Mouse (Mus musculus) midbrain, postnatal 0 days (tissue): ENCODE results near the gene Fbxl3. TPM values are rescaled to one million over a fixed set of nuclear protein-coding genes. Genes with fewer than 3 reads are reported as not detected.
A peak's percentile ranks its signal among the peaks of the same experiment; 100 is the strongest.

Experiments
- ATAC-seq: fragments of 200-750 bp; cut with Nextera tagmentation; 2 replicates; pipeline ENCODE4 v1.8.0; 2017; ENCODE audit warnings: moderate number of reproducible peaks, mild to moderate bottlenecking, moderate TSS enrichment, moderate library complexity; ENCODE audit not compliant: low FRiP score
- DNase-seq: peaks from one replicate; pipeline ENCODE4 v3.0.0-alpha.2; 2015; ENCODE audit warnings: low spot score
- H3K27ac ChIP-seq: fragments of 300-500 bp; sonication (generic); 2 replicates; pipeline ENCODE4 v1.5.1; 2014; ENCODE audit warnings: low read depth, mild to moderate bottlenecking, low read length, mixed read lengths
- H3K27me3 ChIP-seq: fragments of 300-500 bp; sonication (generic); 2 replicates; pipeline ENCODE4 v1.6.1; 2014; ENCODE audit warnings: low read length, control low read depth, mixed read lengths; ENCODE audit not compliant: insufficient read depth
- H3K36me3 ChIP-seq: fragments of 300-500 bp; sonication (generic); 2 replicates; pipeline ENCODE4 v1.6.1; 2014; ENCODE audit warnings: low read length, control low read depth, mixed read lengths; ENCODE audit not compliant: insufficient read depth
- H3K4me1 ChIP-seq: fragments of 300-500 bp; sonication (generic); 2 replicates; pipeline ENCODE4 v1.6.1; 2014; ENCODE audit warnings: mild to moderate bottlenecking, control low read depth, antibody characterized with exemption, low read length, mixed read lengths; ENCODE audit not compliant: insufficient read depth
- H3K4me2 ChIP-seq: fragments of 300-500 bp; sonication (generic); 2 replicates; pipeline ENCODE4 v1.6.1; 2014; ENCODE audit warnings: low read depth, mild to moderate bottlenecking, low read length, mixed read lengths; ENCODE audit not compliant: poor library complexity, severe bottlenecking
- H3K4me3 ChIP-seq: fragments of 300-500 bp; sonication (generic); 2 replicates; pipeline ENCODE4 v1.5.1; 2014; ENCODE audit warnings: low read depth, mild to moderate bottlenecking, low read length, moderate library complexity
- H3K9ac ChIP-seq: fragments of 300-500 bp; sonication (generic); replicated peaks from 2 replicates; pipeline ENCODE4 v1.6.1; 2014; ENCODE audit warnings: mild to moderate bottlenecking, low read length, moderate library complexity, mixed read lengths; ENCODE audit not compliant: poor library complexity, severe bottlenecking
- H3K9me3 ChIP-seq: fragments of 300-500 bp; sonication (generic); 2 replicates; pipeline ENCODE4 v1.6.1; 2016; ENCODE audit warnings: low read length, control low read depth
- CTCF ChIP-seq: IDR thresholded peaks from 2 replicates; pipeline ENCODE4 v1.5.1; 2016; ENCODE audit warnings: antibody characterized with exemption, mild to moderate bottlenecking
- WGBS: fragments of 180-500 bp; shearing (Covaris S2); extraction: QIAGEN DNeasy Blood & Tissue Kit; methylation state at CpG from one replicate; pipeline ENCODE4 v1.1.7; 2014; 5-methylcytosine and 5-hydroxymethylcytosine counted together
- polyA plus RNA-seq: library from polyadenylated mRNA; unstranded; fragments of >200 nt; fragmentation: Nextera tagmentation; extraction: Ambion mirVana; gene quantifications from 2 replicates; pipeline ENCODE4 v1.2.1, GENCODE M21; 2015
- total RNA-seq: library from RNA; depleted of rRNA; stranded (reverse); fragments of >200 nt; gene quantifications from 2 replicates; pipeline ENCODE4 v1.2.3, GENCODE M21; 2014; rRNA removed

The Fbxl3 gene
- total RNA-seq (64.5 and 67.9 TPM in 2 replicates), polyA plus RNA-seq (20.2 and 22.5 TPM in 2 replicates)

GRCm38 (mm10) chr14:103099238-103099933 is at the start of gene Fbxl3:
Gene Fbxl3, minus strand, starts transcription at chr14:103099566.
- DNase-seq: peak; percentile 90
- TF ChIP-seq CTCF: no peak
- Histone ChIP-seq H3K36me3 (no peaks in the 10 kb centered on the region), H3K4me3 (peak within 1 kb of the TSS; percentile 95), H3K4me1 (peaks cover 14% of the 10 kb centered on the region), H3K4me2 (peak within 1 kb of the TSS; percentile 71), H3K9ac (peak within 1 kb of the TSS; percentile 96), H3K27ac (peak within 1 kb of the TSS; percentile 95), H3K9me3 (no peaks in the 10 kb centered on the region), H3K27me3 (no peaks in the 10 kb centered on the region)
- under 1% methylated on average over 67 of the region's 88 CpGs for WGBS
- peak; percentile 86 for ATAC-seq

DNA sequence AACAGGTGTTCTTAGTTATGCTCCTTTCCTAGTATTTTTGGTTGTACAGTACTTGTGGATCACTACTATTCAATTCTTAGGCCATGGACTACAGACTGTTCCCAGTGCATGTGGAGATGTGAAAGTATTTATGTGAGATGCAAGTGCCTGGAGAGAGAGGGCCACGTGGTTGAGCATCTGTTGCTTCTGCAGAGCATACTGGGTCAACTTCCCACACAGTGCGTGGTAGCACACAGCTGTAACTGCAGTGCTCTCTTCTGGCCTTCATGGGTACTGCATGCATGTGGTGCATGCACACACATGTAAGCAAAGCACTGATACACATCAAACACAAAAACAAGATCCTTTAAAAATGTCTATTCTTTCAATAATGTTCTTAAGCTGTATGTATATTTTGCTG is 32.6 kb upstream of the Fbxl3 start:
- ATAC-seq: 0 out of 2 replicates have a peak, but pooled peaks have one; percentile 54
- no peaks in the 10 kb centered on the region for H3K9me3 ChIP-seq
- peaks cover 49% of the 10 kb centered on the region for H3K36me3 ChIP-seq

DNA sequence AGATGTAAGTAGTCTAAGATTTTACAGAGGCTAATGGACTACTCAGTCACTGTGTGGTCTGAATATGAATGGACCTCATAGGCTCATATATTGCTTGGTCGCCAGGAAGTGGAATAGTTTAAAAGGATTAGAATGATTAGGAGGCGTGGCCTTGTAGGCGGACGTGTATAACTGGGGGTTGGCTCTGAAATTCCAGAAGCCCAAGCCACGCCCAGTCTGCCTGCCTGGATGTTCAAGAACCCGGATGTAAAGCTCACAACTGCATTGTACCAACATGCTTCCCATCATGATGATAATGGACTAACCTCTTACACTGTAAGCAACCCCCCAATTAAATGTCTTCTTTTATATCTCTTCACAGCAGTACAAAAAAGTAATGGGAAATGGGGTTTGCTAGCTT is 26.4 kb upstream of the Fbxl3 start:
- no peak overlapping the region for H3K4me3 ChIP-seq
- peaks cover 55% of the 10 kb centered on the region for H3K36me3 ChIP-seq
- DNase-seq (no peak), ATAC-seq (no peak)
- H3K9ac ChIP-seq: no peak overlapping the region
- no peak for TF ChIP-seq CTCF
- H3K4me2 ChIP-seq: no peak overlapping the region
- no peaks in the 10 kb centered on the region for H3K4me1 ChIP-seq
- H3K27me3 ChIP-seq: no peaks in the 10 kb centered on the region
- no peaks in the 10 kb centered on the region for H3K9me3 ChIP-seq
- WGBS: 82% methylated on average over 6 of the region's 6 CpGs
- H3K27ac ChIP-seq: no peak overlapping the region

More for the DNA sequence above, 32.6 kb upstream of the Fbxl3 start:
- Histone ChIP-seq H3K9ac (no peak overlapping the region), H3K4me1 (no peaks in the 10 kb centered on the region), H3K4me3 (no peak overlapping the region), H3K27ac (no peak overlapping the region), H3K4me2 (no peak overlapping the region), H3K27me3 (no peaks in the 10 kb centered on the region)
- peak; percentile 25 for DNase-seq
- TF ChIP-seq CTCF: peak; percentile 65
- WGBS: 82% methylated on average over 2 of the region's 2 CpGs

GRCm38 (mm10) chr14:103114994-103115670 is 15.8 kb upstream of the Fbxl3 start:
- over 99% methylated on average over 3 of the region's 3 CpGs for WGBS
- peaks cover 53% of the 10 kb centered on the region for H3K36me3 ChIP-seq
- H3K27me3 ChIP-seq: no peaks in the 10 kb centered on the region
- H3K9me3 ChIP-seq: no peaks in the 10 kb centered on the region
- no peaks in the 10 kb centered on the region for H3K4me1 ChIP-seq
- H3K27ac ChIP-seq: no peak overlapping the region
- no peak overlapping the region for H3K4me3 ChIP-seq
- ATAC-seq (no peak), DNase-seq (no peak)
- no peak for TF ChIP-seq CTCF
- no peak overlapping the region for H3K4me2 ChIP-seq
- no peak overlapping the region for H3K9ac ChIP-seq

DNA sequence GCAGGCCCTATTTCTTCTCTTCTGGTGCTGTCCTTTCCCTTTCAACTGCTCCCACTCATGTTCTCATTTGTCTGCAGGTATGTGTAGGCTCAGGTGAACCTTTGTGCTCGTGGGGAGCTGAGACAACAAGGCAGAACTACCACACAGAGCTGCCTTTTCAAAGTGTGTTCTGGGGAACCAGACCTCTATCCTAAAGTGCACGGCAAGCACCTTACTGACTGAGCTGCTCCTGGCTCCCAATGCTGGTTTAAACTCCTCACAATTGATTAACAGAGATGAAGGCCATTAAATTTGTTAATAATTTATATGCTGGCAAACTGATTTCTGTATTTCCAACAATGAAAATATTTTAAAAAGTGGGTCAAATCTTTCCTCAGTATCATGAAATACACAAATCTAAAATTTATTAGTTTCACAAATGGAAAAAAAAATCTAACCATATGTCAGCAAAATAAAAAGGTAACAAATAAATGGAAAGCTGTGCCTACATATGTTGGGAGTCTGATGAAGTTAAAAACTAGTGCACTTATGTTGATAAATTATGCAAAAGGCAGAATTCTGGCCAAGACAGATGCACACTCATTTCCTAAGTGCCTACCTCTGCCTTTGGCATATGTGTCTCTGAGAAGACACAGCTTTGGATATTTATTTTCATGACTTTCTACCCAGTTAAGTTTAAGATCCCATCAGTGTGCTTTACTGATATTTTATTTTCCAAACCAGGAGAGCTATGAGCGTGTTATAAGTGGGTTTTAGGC is 13.4 kb upstream of the Fbxl3 start:
- Histone ChIP-seq H3K4me3 (no peak overlapping the region), H3K4me2 (no peak overlapping the region), H3K27ac (no peak overlapping the region), H3K27me3 (no peaks in the 10 kb centered on the region), H3K4me1 (no peaks in the 10 kb centered on the region), H3K36me3 (peaks cover 37% of the 10 kb centered on the region), H3K9me3 (no peaks in the 10 kb centered on the region), H3K9ac (no peak overlapping the region)
- WGBS: 95% methylated on average over 3 of the region's 3 CpGs
- ATAC-seq (no peak), DNase-seq (no peak)
- TF ChIP-seq CTCF: no peak
